Mouse (Mus musculus) hindbrain, embryonic 11.5 days (tissue): ENCODE results near the gene Cdh11. TPM values are rescaled to one million over a fixed set of nuclear protein-coding genes. Genes with fewer than 3 reads are reported as not detected.
"Not testable (repeated sequence)": the region's sequence is repeated elsewhere in the genome, so short reads cannot be mapped to it uniquely, and the experiment has no call there.

ENCODE experiments used
- ATAC-seq: fragments of 200-750 bp; cut with Nextera tagmentation; 2 replicates; pipeline ENCODE4 v1.8.0; 2017; ENCODE audit warnings: mild to moderate bottlenecking, moderate TSS enrichment, moderate library complexity; ENCODE audit not compliant: low FRiP score
- DNase-seq: peaks from one replicate; pipeline ENCODE4 v3.0.0-alpha.2; 2015; ENCODE audit warnings: low spot score
- H3K27ac ChIP-seq: fragments of 300-500 bp; sonication (generic); 2 replicates; pipeline ENCODE4 v1.5.1; 2014; ENCODE audit warnings: mild to moderate bottlenecking, low read depth, low read length
- H3K27me3 ChIP-seq: fragments of 300-500 bp; sonication (generic); 2 replicates; pipeline ENCODE4 v1.6.1; 2014; ENCODE audit warnings: mild to moderate bottlenecking, low read length, moderate library complexity, mixed read lengths; ENCODE audit not compliant: control insufficient read depth, insufficient read depth
- H3K36me3 ChIP-seq: fragments of 300-500 bp; sonication (generic); 2 replicates; pipeline ENCODE4 v1.6.1; 2014; ENCODE audit warnings: mild to moderate bottlenecking, low read length, moderate library complexity, mixed read lengths; ENCODE audit not compliant: control insufficient read depth, insufficient read depth
- H3K4me1 ChIP-seq: fragments of 300-500 bp; sonication (generic); replicated peaks from 2 replicates; pipeline ENCODE4 v1.6.1; 2014; ENCODE audit warnings: low read length, mixed read lengths; ENCODE audit not compliant: control insufficient read depth, insufficient read depth
- H3K4me2 ChIP-seq: fragments of 300-500 bp; sonication (generic); replicated peaks from 2 replicates; pipeline ENCODE4 v1.6.1; 2014; ENCODE audit warnings: mild to moderate bottlenecking, low read depth, low read length
- H3K4me3 ChIP-seq: fragments of 300-500 bp; sonication (generic); 2 replicates; pipeline ENCODE4 v1.5.1; 2014; ENCODE audit warnings: low read depth, low read length
- H3K9ac ChIP-seq: fragments of 300-500 bp; sonication (generic); 2 replicates; pipeline ENCODE4 v1.6.1; 2014; ENCODE audit warnings: low read depth, low read length
- H3K9me3 ChIP-seq: fragments of 300-500 bp; sonication (generic); 2 replicates; pipeline ENCODE4 v1.6.1; 2016; ENCODE audit warnings: low read length; ENCODE audit not compliant: control insufficient read depth
- WGBS: fragments of 180-500 bp; shearing (Covaris S2); extraction: QIAGEN DNeasy Blood & Tissue Kit; methylation state at CpG from one replicate; pipeline ENCODE4 v1.1.7; 2014; 5-methylcytosine and 5-hydroxymethylcytosine counted together
- polyA plus RNA-seq: library from polyadenylated mRNA; unstranded; fragments of >200 nt; fragmentation: Nextera tagmentation; extraction: Ambion mirVana; gene quantifications from 2 replicates; pipeline ENCODE4 v1.2.1, GENCODE M21; 2014

Cdh11 gene
- polyA plus RNA-seq, 1 experiment from 2014 or later: 81.7 TPM

DNA sequence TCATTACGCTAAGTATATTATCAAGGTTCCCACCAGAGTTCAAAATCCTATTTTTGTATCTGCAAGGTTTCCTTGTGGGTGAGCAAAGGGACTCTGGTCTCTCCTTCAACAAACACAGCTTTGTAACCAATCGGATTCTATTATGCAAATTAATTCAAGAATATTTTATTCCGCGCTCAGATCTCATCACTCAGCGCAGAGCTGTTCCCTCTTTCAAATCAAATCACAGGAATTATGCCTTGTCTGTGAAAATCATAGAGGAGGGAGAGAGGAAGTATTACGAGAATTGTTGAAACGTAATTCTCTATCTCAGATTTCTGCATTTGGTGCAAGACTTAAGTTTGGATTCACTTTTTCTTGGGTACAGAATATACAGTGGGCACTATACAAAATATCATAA is 100.0 kb downstream of the Cdh11 start:
- WGBS: 79% methylated on average over 7 of the region's 7 CpGs

DNA sequence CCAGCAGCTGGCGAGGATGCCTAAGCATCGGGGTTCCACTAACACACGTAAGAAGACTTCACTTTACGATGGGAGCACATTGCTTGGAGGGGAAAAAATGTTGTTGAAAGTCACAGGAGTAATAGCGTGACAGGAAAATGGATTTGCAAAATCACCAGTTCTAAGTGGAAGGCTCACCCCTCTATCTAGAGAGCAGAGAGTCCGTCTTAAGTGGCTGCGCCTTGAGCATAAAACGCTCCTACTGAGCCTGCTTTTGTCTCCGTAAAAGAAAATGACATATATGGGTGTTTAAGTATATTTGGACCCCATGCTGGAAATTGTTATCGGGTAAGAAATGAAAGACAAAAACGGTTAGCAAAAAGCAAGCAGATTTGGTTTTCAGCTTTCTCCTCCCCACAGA is 100.4 kb downstream of the Cdh11 start:
- H3K4me1 ChIP-seq: no peaks in the 10 kb centered on the region
- H3K36me3 ChIP-seq: no peaks in the 10 kb centered on the region
- H3K9me3 ChIP-seq: no peaks in the 10 kb centered on the region
- H3K4me2 ChIP-seq: no peak overlapping the region
- no peak overlapping the region for H3K9ac ChIP-seq
- ATAC-seq: no peak
- H3K27ac ChIP-seq: no peak overlapping the region
- no peak for DNase-seq
- no peak overlapping the region for H3K4me3 ChIP-seq
- no peaks in the 10 kb centered on the region for H3K27me3 ChIP-seq
- 88% methylated on average over 11 of the region's 11 CpGs for WGBS

More for the DNA sequence above, 100.0 kb downstream of the Cdh11 start:
- not testable (repeated sequence) for H3K4me2 ChIP-seq, DNase-seq, H3K9me3 ChIP-seq, ATAC-seq, H3K27ac ChIP-seq, H3K27me3 ChIP-seq, H3K4me3 ChIP-seq, H3K4me1 ChIP-seq, H3K9ac ChIP-seq, H3K36me3 ChIP-seq

DNA sequence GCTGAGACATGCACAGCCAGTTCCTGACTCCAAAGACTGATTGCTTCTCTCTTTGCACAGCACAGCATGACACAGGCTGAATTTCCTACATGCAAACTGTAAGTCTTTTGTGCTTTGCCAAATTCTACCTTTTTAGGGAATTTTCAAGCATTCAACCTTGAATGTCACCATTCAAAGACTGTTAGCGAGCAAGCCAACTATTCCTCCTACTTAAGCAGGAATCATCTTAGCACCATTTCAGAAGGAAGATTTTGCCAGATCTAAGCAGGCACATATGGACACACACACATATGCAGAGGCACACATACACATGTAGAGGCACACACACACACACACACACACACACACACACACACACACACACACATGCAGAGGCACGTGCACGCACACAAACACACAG is 108.3 kb downstream of the Cdh11 start:
- H3K4me1 ChIP-seq: no peaks in the 10 kb centered on the region
- H3K27ac ChIP-seq: no peak overlapping the region
- H3K9me3 ChIP-seq: no peaks in the 10 kb centered on the region
- H3K27me3 ChIP-seq: no peaks in the 10 kb centered on the region
- H3K4me3 ChIP-seq: no peak overlapping the region
- H3K9ac ChIP-seq: no peak overlapping the region
- ATAC-seq (no peak), DNase-seq (no peak)
- WGBS: 97% methylated on average over 3 of the region's 3 CpGs
- H3K4me2 ChIP-seq: no peak overlapping the region
- no peaks in the 10 kb centered on the region for H3K36me3 ChIP-seq

DNA sequence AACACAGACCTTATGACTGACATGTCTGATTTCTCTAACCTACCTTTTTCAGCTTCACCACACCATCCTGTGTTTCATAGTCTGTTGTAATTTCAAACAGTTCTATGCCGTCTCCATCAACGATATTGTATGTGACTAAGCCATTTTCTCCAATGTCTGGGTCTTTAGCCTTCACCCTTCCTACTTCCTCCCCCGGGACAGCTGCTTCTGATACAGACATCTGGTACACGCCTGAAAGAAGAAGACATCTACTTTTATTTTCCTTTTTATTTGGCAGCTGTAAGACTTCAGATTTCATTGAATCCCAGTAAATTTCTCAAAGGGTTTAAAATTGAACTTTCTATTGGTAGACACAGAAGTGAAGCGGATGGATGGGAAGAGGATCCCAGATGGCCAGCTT is 120.9 kb downstream of the Cdh11 start:
- H3K4me1 ChIP-seq, ATAC-seq, H3K27ac ChIP-seq, H3K4me3 ChIP-seq, H3K4me2 ChIP-seq, DNase-seq, H3K36me3 ChIP-seq, H3K27me3 ChIP-seq, H3K9ac ChIP-seq, H3K9me3 ChIP-seq: not testable (repeated sequence)
- 89% methylated on average over 5 of the region's 5 CpGs for WGBS

DNA sequence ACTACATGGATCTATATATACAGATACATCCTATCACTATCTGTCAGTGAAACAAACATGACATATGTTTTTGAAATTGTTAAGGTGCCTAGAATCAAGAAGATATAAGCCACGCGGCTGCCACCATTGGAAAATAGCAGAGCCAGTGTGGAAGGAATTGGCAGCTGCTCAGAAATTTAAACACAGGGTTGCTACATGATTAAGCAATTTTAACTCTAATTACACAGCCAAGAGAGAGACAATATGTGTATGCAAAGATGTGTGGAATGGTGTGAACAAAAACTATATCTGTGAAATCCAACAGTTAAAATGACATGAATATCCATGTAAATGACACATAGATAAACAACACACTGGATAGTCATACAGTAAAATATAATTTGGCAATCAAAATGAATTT is 128.9 kb downstream of the Cdh11 start:
- H3K4me3 ChIP-seq: no peak overlapping the region
- no peak overlapping the region for H3K9ac ChIP-seq
- no peaks in the 10 kb centered on the region for H3K4me1 ChIP-seq
- H3K27me3 ChIP-seq: no peaks in the 10 kb centered on the region
- 100% methylated on average over 2 of the region's 2 CpGs for WGBS
- H3K27ac ChIP-seq: no peak overlapping the region
- DNase-seq: no peak
- no peaks in the 10 kb centered on the region for H3K36me3 ChIP-seq
- no peak overlapping the region for H3K4me2 ChIP-seq
- ATAC-seq: no peak
- H3K9me3 ChIP-seq: no peaks in the 10 kb centered on the region

DNA sequence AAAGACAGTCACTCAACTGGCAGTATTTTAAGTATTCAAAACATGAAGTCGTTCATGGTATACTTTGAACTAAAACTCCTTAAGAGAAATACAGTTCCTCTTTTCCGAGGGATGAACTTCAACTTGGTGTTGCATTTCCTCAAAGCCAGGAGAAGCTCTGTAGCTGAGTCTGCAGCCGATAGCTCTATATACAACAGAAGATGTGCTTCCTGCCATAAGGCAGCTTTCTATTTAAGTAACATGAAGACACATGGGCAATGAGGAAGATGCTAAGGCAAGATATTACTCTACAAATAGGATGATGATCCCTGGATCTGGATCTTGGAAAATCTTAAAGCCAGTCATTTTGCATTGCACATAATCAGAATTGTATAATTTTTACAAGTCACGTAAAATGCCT is 133.5 kb downstream of the Cdh11 start:
- Histone ChIP-seq H3K27me3 (no peaks in the 10 kb centered on the region), H3K9ac (no peak overlapping the region), H3K4me2 (no peak overlapping the region), H3K36me3 (no peaks in the 10 kb centered on the region), H3K9me3 (no peaks in the 10 kb centered on the region), H3K4me3 (no peak overlapping the region), H3K4me1 (no peaks in the 10 kb centered on the region), H3K27ac (no peak overlapping the region)
- no peak for ATAC-seq
- DNase-seq: no peak
- WGBS: 93% methylated on average over 4 of the region's 4 CpGs

DNA sequence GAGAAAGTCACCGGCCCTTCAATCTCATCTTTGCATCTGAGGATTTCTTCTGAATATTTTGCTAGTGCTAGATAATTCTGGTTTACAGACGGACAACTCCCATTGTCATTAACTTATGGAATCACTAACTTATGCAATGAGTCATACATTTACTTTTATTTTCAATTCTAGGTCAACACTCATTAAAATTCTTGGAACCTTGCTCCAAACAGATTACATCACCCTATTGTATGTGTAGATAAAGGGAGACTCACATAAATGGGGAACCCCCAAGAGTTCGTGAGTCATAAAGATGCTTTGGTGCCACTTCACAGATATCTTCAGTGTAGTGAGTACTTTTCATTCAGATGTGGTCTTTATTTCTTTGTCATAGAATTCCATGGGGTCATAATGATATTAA is 158.3 kb downstream of the Cdh11 start:
- Histone ChIP-seq H3K27me3 (no peaks in the 10 kb centered on the region), H3K27ac (no peak overlapping the region), H3K36me3 (no peaks in the 10 kb centered on the region), H3K4me2 (no peak overlapping the region), H3K9me3 (no peaks in the 10 kb centered on the region), H3K9ac (no peak overlapping the region), H3K4me1 (no peaks in the 10 kb centered on the region), H3K4me3 (no peak overlapping the region)
- ATAC-seq (no peak), DNase-seq (no peak)
- WGBS: 82% methylated on average over 3 of the region's 3 CpGs

DNA sequence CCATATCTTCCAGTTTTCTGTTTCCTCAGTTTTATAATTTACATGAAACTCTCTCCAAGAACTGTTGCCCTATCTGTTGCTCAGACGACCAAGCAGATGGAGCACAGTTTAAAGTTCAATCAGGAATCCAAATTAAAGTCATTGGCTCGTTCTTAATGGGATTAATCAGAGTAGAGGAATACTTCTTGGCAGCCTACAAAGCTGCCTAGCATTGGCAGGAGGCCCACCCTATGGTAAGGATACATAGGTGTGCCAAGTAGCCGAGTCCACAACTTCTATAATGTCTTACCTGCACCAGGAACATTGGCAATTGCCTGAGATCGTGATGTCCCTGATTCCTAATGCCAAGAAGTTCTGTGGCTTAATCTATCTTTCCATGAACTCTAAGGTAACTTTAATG is 173.3 kb downstream of the Cdh11 start:
- Histone ChIP-seq H3K36me3 (no peaks in the 10 kb centered on the region), H3K9me3 (no peaks in the 10 kb centered on the region), H3K4me1 (no peaks in the 10 kb centered on the region), H3K4me2 (no peak overlapping the region), H3K27ac (no peak overlapping the region), H3K27me3 (no peaks in the 10 kb centered on the region), H3K9ac (no peak overlapping the region), H3K4me3 (no peak overlapping the region)
- ATAC-seq: no peak
- DNase-seq: no peak
- WGBS: 89% methylated on average over 4 of the region's 4 CpGs

DNA sequence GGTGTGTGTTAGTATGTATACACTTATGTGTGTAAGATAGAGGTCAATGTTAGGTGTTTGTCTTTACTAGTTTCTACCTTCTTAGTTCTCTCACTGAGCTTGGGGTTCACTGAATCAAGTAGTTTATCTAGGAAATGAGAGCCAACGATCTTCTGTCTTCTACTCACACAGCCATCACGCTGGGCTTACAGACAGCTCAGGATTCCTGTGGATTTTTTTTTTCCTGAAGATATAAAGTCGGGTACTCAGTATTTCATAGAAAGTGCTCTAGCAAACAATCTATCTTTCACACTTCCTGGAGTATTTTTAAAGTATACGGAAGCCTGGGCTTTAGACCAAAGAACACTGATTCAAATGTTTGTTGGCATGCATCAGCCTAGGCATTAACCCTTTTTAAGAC is 184.1 kb downstream of the Cdh11 start:
- no peak for DNase-seq
- H3K9me3 ChIP-seq: no peaks in the 10 kb centered on the region
- H3K4me1 ChIP-seq: no peaks in the 10 kb centered on the region
- no peaks in the 10 kb centered on the region for H3K27me3 ChIP-seq
- no peak overlapping the region for H3K4me3 ChIP-seq
- no peak for ATAC-seq
- H3K9ac ChIP-seq: no peak overlapping the region
- H3K36me3 ChIP-seq: no peaks in the 10 kb centered on the region
- H3K27ac ChIP-seq: no peak overlapping the region
- WGBS: 76% methylated on average over 4 of the region's 4 CpGs
- no peak overlapping the region for H3K4me2 ChIP-seq
